Mouse (Mus musculus) intestine, postnatal 0 days (tissue): ENCODE results near the gene Erbb2. TPM values are rescaled to one million over a fixed set of nuclear protein-coding genes. Genes with fewer than 3 reads are reported as not detected.

Experiments
- ATAC-seq: fragments of 200-750 bp; cut with Nextera tagmentation; 2 replicates; pipeline ENCODE4 v1.8.0; 2017; ENCODE audit warnings: mild to moderate bottlenecking, moderate TSS enrichment, moderate library complexity
- H3K27ac ChIP-seq: fragments of 300-500 bp; sonication (generic); 2 replicates; pipeline ENCODE4 v1.5.1; 2014; ENCODE audit warnings: mild to moderate bottlenecking, low read depth, low read length, moderate library complexity
- H3K27me3 ChIP-seq: fragments of 300-500 bp; sonication (generic); replicated peaks from 2 replicates; pipeline ENCODE4 v1.6.1; 2014; ENCODE audit warnings: low read length, mixed read lengths; ENCODE audit not compliant: control insufficient read depth, insufficient read depth
- H3K36me3 ChIP-seq: fragments of 300-500 bp; sonication (generic); 2 replicates; pipeline ENCODE4 v1.6.1; 2014; ENCODE audit warnings: mild to moderate bottlenecking, moderate library complexity; ENCODE audit not compliant: control insufficient read depth, insufficient read depth
- H3K4me1 ChIP-seq: fragments of 300-500 bp; sonication (generic); replicated peaks from 2 replicates; pipeline ENCODE4 v1.6.1; 2014; ENCODE audit warnings: antibody characterized with exemption, low read length, mixed read lengths; ENCODE audit not compliant: control insufficient read depth, insufficient read depth
- H3K4me2 ChIP-seq: fragments of 300-500 bp; sonication (generic); replicated peaks from 2 replicates; pipeline ENCODE4 v1.6.1; 2014; ENCODE audit warnings: low read depth, mild to moderate bottlenecking, moderate library complexity
- H3K4me3 ChIP-seq: fragments of 300-500 bp; sonication (generic); 2 replicates; pipeline ENCODE4 v1.5.1; 2014; ENCODE audit warnings: low read depth, low read length
- H3K9ac ChIP-seq: fragments of 300-500 bp; sonication (generic); 2 replicates; pipeline ENCODE4 v1.6.1; 2014; ENCODE audit warnings: mild to moderate bottlenecking, low read depth, low read length
- H3K9me3 ChIP-seq: fragments of 300-500 bp; sonication (generic); 2 replicates; pipeline ENCODE4 v1.6.1; 2016; ENCODE audit warnings: mixed run types; ENCODE audit not compliant: control insufficient read depth
- CTCF ChIP-seq: sonication (generic); IDR thresholded peaks from 2 replicates; pipeline ENCODE4 v1.5.1; 2016; ENCODE audit warnings: low read depth, mild to moderate bottlenecking, control low read depth, antibody characterized with exemption, moderate library complexity
- WGBS: fragments of 180-500 bp; shearing (Covaris S2); extraction: QIAGEN DNeasy Blood & Tissue Kit; methylation state at CpG from one replicate; pipeline ENCODE4 v1.1.7; 2014; 5-methylcytosine and 5-hydroxymethylcytosine counted together
- polyA plus RNA-seq: library from polyadenylated mRNA; unstranded; fragments of >200 nt; fragmentation: Nextera tagmentation; extraction: Ambion mirVana; gene quantifications from 2 replicates; pipeline ENCODE4 v1.2.1, GENCODE M21; 2015

Erbb2 gene
- polyA plus RNA-seq, 1 experiment from 2014 or later: 19.4 TPM

DNA sequence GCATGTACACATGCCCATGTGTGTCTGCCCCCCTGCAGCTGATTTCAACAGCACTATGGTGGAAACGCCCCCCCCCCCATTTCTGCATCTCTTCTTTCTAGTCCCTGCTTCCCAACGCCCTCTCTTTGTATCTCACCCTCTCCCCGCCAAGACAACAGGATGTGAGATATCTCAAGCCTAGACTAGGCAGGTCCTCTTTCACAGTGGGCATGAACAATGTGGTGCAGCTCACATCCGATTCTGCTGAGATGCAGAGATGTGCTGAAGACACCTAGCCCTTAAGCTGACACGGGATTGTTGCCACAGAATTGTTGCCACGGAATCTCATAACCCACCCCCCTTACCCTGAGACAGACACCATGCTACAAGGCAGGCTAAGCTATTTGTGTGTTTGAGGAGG lies 52.2 kb downstream of the Erbb2 start:
- no peak for ATAC-seq
- Histone ChIP-seq H3K4me3 (no peak overlapping the region), H3K36me3 (no peaks in the 10 kb centered on the region), H3K4me1 (no peaks in the 10 kb centered on the region), H3K9me3 (no peaks in the 10 kb centered on the region), H3K4me2 (no peak overlapping the region), H3K27me3 (no peaks in the 10 kb centered on the region), H3K9ac (no peak overlapping the region), H3K27ac (no peak overlapping the region)
- 73% methylated on average over 6 of the region's 6 CpGs for WGBS
- TF ChIP-seq CTCF: no peak

DNA sequence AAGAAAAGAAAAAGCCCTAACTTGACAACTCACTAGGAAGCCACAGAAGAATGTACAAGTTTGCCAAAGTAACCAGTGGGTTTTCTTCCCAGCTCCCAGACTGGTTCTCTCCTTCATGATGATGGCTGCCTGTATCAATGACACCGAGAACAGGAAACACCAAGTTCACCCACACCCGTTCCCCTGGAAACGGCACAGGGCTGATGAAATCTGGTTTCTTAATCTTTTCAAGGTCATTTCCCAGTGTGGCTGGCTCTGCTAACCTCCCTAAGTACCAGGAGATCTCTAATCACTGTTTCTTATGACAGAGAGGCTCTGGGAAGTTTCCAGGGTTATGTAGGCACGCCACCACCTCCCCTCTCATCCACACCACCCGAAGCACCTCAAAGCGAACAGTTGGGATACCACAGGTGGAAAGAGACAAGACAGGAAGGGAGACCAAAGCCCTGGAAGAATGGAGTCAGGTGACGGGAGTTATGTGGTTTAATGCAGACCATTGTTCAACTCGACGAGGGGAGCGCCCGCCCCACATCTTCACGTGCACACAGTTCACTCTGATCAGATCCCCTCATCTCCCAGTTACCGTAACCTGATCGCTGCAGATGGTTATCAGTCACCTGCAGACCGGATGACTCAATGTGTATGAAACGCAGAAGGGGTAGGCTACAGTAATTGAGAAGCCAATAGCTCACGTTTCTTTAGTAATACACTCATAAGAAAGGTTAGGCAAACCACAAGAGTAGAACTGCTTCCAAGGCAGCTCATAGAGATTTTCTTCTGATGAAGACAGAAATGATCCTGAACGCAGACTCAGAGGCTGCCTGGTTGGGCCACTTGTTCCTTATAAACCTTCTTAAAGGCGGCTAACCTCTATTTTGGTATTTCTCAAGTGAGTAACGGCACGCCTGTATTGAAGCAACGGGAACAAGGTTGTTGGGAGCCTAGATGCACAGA lies 57.8 kb downstream of the Erbb2 start:
- H3K9me3 ChIP-seq: no peaks in the 10 kb centered on the region
- H3K4me1 ChIP-seq: no peaks in the 10 kb centered on the region
- H3K4me2 ChIP-seq: no peak overlapping the region
- no peaks in the 10 kb centered on the region for H3K27me3 ChIP-seq
- TF ChIP-seq CTCF: no peak
- H3K36me3 ChIP-seq: no peaks in the 10 kb centered on the region
- no peak overlapping the region for H3K9ac ChIP-seq
- 46% methylated on average over 22 of the region's 22 CpGs for WGBS
- H3K27ac ChIP-seq: no peak overlapping the region
- ATAC-seq: no peak
- H3K4me3 ChIP-seq: no peak overlapping the region

DNA sequence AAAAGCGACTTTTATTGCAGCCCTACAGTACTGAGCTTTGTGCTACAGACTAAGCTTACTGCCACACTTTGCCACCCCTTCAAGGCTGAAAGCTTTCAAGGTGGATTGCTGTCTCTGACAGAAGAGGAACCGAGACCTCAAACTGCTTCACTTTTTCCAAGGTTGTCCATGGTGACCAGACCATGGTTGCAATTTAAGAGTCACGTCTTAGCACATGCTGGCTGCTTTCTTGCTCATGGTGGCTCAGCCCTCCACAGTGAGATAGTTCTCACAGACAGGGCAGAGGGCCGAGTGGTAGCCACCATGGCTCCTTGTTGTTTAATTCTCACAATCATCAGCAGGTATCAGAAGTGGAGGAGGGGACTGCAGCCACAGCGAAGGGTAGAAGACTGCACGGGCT lies 58.5 kb downstream of the Erbb2 start:
- no peak overlapping the region for H3K27ac ChIP-seq
- H3K4me3 ChIP-seq: no peak overlapping the region
- WGBS: 72% methylated on average over 6 of the region's 6 CpGs
- H3K36me3 ChIP-seq: no peaks in the 10 kb centered on the region
- no peaks in the 10 kb centered on the region for H3K9me3 ChIP-seq
- H3K27me3 ChIP-seq: no peaks in the 10 kb centered on the region
- no peak overlapping the region for H3K9ac ChIP-seq
- TF ChIP-seq CTCF: no peak
- no peak for ATAC-seq
- no peaks in the 10 kb centered on the region for H3K4me1 ChIP-seq
- no peak overlapping the region for H3K4me2 ChIP-seq

DNA sequence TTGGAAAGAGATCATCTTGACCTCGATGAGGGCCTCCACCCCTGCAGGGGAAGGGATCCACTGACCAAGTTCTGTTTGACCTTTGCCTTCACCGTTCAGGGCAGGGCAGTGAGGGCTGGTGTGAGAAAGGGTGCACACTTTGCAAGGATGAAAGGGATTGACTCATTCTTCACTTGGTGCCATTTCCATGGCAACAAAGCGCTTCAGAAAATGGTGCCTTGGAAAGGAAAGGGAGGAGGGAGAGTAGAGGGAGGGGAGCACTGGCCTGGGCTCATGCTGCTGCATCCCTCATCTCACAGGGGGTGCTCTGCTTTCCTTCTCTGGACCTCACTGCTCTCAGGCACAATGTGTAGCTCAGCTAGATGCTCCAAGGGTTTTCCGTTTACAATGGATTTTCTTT lies 60.4 kb downstream of the Erbb2 start:
- H3K4me1 ChIP-seq: no peaks in the 10 kb centered on the region
- no peak overlapping the region for H3K27ac ChIP-seq
- TF ChIP-seq CTCF: no peak
- no peak overlapping the region for H3K9ac ChIP-seq
- H3K36me3 ChIP-seq: no peaks in the 10 kb centered on the region
- no peak overlapping the region for H3K4me3 ChIP-seq
- no peaks in the 10 kb centered on the region for H3K27me3 ChIP-seq
- no peak for ATAC-seq
- no peak overlapping the region for H3K4me2 ChIP-seq
- WGBS: 58% methylated on average over 4 of the region's 4 CpGs
- no peaks in the 10 kb centered on the region for H3K9me3 ChIP-seq

DNA sequence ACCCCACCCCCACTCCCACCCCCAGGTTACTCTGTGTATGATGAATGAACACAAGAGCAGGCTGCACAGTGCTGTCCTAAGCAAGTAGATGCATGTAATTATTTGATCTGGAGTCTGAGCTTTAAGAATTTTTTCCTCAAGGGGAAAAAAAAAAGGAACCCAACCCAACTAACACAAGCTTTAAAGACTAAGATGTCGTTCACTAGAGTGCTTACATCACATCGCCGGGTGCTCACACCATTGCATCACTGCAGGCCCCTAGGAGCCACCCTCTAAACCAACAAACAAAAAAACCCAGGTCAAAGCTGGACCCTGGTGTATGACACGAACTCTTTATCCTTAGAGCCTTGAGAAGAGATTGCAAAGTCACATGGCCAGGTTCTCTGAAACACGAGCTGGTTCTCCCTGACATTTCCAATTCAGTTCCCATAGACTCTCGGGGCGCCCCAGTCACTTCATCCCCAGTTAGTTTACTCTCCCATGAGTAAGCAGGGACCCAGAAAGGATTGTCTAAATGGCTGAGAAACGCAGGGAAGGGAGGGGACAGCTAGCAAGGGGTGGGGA lies 61.7 kb downstream of the Erbb2 start:
- Histone ChIP-seq H3K27me3 (no peaks in the 10 kb centered on the region), H3K9me3 (no peaks in the 10 kb centered on the region), H3K36me3 (no peaks in the 10 kb centered on the region), H3K4me3 (no peak overlapping the region), H3K4me2 (no peak overlapping the region), H3K27ac (no peak overlapping the region), H3K4me1 (no peaks in the 10 kb centered on the region), H3K9ac (no peak overlapping the region)
- WGBS: 58% methylated on average over 8 of the region's 8 CpGs
- ATAC-seq: no peak
- TF ChIP-seq CTCF: no peak

DNA sequence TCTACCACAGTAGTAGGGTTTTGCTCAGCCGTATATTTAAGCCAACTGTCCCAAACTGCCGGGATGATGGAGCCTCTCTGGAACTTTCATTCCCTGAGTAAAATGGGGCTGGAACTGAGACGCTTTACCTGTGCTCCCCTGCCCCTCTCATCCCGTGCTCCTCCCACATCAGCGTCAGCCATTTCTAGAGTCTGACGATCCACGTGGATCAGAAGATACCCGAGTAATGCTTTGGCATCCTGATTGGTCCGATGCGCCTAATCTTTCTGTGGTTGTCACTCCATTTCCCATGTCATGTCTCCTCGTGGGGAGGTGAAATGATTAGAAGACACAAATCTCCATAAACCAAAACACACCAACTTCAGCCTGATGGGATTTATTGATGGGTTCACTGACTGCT lies 62.7 kb downstream of the Erbb2 start:
- no peaks in the 10 kb centered on the region for H3K4me1 ChIP-seq
- WGBS: 90% methylated on average over 11 of the region's 11 CpGs
- H3K4me3 ChIP-seq: no peak overlapping the region
- no peak overlapping the region for H3K9ac ChIP-seq
- TF ChIP-seq CTCF: no peak
- H3K27me3 ChIP-seq: no peaks in the 10 kb centered on the region
- H3K27ac ChIP-seq: no peak overlapping the region
- H3K9me3 ChIP-seq: no peaks in the 10 kb centered on the region
- H3K36me3 ChIP-seq: no peaks in the 10 kb centered on the region
- ATAC-seq: no peak
- no peak overlapping the region for H3K4me2 ChIP-seq
